Mouse (Mus musculus): Measurements from ENCODE around the gene Zdhhc1. TPM values are rescaled to one million over a fixed set of nuclear protein-coding genes. Genes with fewer than 3 reads are reported as not detected.
A peak's percentile ranks its signal among the peaks of the same experiment; 100 is the strongest.

The Zdhhc1 gene
- total RNA-seq, 2 experiments from 2014 or later, result 10.1 to 11.2 TPM

DNA sequence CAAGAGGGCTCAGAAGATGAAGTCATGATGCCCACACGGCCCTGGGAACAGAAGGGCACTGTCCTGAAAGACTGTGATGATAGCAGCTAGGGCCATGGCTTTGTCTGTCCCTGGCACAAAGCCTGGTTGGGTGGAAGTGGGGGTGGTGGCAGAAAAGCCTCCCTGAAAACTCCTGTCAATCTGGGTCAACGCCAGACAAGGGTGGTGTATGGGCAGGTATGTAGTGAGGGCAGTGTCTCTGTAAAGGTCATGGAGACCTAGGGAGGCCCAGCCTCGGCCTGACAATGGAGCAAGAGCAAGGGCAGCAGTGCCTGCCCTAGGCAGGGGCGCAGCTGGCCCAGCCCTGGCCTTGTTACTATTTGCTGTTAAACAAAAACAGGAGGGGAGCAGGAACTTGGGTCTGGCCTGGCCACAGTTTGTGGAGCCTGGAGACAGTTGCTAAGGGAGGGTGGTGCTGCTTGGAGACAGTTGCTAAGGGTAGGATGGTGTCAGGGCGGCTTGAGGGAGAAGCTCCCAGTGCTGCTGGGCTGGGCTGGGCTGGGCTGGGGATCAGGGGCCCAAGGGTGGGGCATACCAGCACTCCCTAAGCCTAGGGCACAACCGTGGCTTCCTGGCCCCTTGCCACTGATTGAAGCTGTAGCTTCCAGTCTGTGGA is 27.5 kb downstream of the Zdhhc1 start:
- peak; percentile 59 for DNase-seq
- intact Hi-C loops (cut with DNase I; ENCODE audit: low total_unique reads), result no loop called here

DNA sequence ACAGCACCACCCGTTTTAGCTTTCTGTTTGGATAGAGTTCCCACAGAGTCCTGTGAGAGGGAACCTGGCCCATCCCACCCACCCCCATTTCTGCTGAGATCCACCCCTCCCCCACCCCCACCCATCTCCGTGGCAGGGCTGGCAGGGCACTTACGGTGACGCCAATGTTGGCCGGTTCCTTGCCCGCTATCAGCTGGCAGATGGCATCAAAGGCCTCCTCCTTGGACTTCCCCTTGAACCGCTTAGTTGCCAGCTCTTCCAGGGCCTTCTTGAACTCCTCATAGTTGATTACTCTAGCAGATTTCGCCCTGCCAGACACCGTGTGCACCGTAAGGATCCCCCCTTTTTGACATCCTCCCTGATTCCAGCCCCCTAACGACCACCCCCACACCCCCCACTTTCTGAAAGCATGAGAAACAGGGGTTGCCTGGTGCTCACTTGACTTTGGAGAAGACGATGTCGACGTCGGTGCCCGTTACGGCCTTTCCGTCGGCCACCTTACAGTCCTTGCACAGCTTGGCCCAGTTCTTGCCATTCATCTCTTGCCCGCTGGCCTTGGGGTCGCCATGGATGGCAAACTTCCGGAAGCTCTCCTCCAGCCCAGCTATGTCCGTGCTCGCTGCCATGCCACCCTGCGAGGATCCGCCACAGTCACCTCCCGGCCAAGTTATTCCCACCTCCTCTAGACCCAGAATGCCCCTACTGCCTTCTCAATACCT is 28.5 kb downstream of the Zdhhc1 start:
- no peak for DNase-seq
- intact Hi-C loops (cut with DNase I; ENCODE audit: low total_unique reads), result no loop called here

- intact Hi-C loops (cut with DNase I; ENCODE audit: low total_unique reads), result no loop called here
- no peak for DNase-seq
These were observed 29.2 kb downstream of the Zdhhc1 start for GRCm38 (mm10) chr8:105467396-105467985.

DNA sequence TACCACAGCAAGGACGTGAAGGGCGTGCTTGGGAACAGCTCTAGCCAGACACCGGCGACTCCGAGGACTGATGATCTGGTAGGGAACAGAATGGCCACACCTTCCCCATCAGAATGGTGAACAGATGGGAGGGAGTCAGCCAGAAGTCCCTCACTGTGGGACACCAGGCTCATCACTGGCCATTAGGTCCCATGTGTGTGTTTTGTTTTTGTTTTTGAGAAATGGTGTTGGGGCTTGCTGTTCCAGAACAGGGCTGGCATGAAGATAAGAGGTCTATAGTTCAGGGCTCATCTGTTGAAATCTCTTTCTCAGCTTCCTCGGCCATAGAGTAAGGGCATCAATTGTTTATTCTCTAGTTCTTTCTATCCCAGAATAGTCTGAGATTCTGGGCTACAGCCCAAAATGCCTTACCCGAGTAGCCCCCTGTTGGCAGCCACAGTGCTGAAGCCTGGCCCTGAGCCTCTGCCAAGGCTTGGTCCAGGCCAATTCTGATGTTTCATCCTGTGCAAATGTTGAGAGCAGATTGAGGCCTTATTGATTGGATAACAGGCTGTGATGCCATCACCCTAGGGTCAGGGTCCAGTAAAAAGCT is 29.9 kb downstream of the Zdhhc1 start:
- DNase-seq, result no peak
- intact Hi-C loops (cut with DNase I; ENCODE audit: low total_unique reads), result no loop called here

DNA sequence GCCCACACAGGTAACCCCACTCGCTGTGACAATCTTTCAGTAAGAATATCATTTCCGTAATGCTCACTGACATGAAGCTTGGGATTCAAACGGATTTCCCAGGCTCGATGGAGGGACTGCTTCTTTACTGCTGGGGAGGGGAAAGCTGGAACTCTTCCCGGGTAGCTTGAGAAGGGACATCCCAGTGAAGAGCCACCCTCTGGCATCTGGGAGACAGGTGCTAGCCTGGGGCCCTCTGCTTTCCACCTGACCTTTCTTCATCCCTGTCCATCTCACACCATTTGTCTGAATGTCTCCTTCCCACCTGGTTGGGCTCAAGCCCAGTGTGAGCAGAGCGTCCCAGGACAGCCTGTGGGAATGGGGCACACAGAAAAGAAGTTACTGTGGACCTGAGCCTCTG is 30.5 kb downstream of the Zdhhc1 start:
- no peak for DNase-seq
- intact Hi-C loops (cut with DNase I; ENCODE audit: low total_unique reads), result no loop called here

DNA sequence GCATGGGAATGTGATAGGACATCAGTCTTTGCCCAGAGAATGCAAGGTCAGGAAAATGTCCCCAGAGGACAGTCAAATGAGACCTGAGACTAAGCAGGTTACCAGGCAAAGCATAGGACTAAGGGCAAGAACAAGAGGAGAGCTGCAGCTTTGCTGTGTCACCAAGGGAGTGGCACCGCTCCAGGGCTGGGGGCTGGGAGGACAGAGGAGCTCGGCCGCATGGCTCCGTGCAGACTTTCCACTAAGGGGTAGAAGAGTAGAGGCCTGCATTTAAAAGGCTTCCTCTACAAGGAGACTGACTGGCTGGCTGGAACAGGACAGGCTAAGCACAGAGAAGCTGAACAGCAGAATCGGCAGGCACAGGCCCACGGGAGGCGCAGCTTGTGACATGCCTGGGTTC is 32.1 kb downstream of the Zdhhc1 start:
- intact Hi-C loops (cut with DNase I; ENCODE audit: low total_unique reads), result no loop called here
- no peak for DNase-seq

- DNase-seq, result no peak
- intact Hi-C loops (cut with DNase I; ENCODE audit: low total_unique reads), result no loop called here
These were observed 35.5 kb downstream of the Zdhhc1 start for GRCm38 (mm10) chr8:105461085-105461803.

DNA sequence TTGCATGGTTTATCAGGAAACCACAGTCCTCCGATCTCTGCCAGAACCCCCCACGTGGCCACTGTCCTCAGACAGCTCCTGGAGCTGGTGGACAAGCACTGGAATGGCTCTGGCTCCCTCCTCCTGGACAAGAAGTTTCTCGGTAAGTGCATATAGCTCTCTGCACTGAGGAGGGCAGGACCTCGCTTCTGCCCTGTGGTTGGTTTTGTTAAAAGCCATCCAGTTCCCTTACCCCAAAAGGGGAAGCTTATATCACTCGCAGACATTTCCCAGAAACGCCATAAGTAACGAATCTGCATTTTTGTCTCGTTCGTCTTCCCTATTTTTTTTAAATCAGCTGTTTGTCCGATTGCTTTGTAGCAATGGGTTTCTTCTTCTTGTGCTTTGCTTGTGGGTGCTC is 41.5 kb downstream of the Zdhhc1 start:
- intact Hi-C loops (cut with DNase I; ENCODE audit: low total_unique reads), result loop anchor here (10.0 kb wide), 1 partner anchor 50 kb away; no protein-coding TSS in a partner anchor
- DNase-seq, result no peak

- no peak for DNase-seq
- intact Hi-C loops (cut with DNase I; ENCODE audit: low total_unique reads), result loop anchor here (10.0 kb wide), 1 partner anchor 49 kb away; no protein-coding TSS in a partner anchor
These were observed 42.6 kb downstream of the Zdhhc1 start for GRCm38 (mm10) chr8:105454088-105454487.

DNA sequence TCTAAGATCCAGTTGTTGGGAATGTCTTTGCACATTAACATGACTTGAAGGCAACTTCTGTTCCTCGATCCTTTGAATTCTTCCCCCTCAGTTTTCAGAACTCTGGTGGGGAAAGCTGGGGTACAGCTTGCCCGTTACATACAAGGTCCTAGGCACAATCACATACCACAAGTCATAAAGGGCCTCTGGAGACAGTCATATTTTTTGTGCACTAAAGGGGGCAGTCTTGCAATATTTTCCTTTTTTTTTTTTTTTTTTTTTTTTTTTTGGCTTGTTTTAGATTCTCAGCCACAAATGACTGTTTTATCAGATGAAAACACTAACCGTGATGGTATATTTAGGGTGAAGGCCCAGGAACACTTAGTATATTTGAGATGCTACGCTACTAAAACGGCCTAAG is 43.4 kb downstream of the Zdhhc1 start:
- no peak for DNase-seq

DNA sequence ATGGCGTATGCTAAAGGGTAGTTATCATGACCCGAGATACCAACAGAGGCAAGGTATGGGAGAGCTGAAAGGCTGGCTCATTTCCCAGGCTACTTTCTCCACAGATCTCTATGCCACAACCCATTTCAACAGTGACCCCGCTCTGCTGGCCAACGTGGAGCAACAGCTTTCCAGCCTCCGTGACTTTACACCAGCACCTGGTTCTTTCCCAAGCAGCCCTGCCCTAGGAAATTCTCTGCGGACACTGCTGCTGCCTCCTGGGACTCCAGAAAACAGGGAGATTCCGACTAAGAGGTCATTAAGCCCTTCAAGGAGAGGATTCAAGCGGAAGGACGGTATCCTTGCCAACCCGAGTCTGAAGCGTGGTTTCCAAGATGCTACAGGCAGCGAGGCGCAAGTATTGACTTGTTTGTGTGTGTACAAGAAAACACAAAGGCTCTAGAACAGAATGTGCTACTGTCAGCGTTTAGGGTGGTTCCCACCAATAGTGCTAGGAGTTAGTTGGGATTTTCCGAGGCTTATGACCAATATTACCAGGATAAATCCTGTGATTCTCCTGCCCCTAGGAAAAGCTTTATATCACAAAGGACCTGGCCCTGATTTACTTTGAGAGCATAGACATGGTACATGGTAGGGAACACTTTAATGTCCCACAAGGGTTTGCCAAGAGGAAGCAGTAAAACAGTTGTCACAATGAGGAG is 44.6 kb downstream of the Zdhhc1 start:
- intact Hi-C loops (cut with DNase I; ENCODE audit: low total_unique reads), result loop anchor here (10.0 kb wide), 1 partner anchor 47 kb away; no protein-coding TSS in a partner anchor
- DNase-seq, result no peak

More for the DNA sequence above, 43.4 kb downstream of the Zdhhc1 start:
- intact Hi-C loops (cut with DNase I; ENCODE audit: low total_unique reads), result loop anchor here (10.0 kb wide), 1 partner anchor 48 kb away; no protein-coding TSS in a partner anchor

- intact Hi-C loops (cut with DNase I; ENCODE audit: low total_unique reads), result loop anchor here (10.0 kb wide), 1 partner anchor 46 kb away; no protein-coding TSS in a partner anchor
These were observed 45.7 kb downstream of the Zdhhc1 start for GRCm38 (mm10) chr8:105450977-105451376.

DNA sequence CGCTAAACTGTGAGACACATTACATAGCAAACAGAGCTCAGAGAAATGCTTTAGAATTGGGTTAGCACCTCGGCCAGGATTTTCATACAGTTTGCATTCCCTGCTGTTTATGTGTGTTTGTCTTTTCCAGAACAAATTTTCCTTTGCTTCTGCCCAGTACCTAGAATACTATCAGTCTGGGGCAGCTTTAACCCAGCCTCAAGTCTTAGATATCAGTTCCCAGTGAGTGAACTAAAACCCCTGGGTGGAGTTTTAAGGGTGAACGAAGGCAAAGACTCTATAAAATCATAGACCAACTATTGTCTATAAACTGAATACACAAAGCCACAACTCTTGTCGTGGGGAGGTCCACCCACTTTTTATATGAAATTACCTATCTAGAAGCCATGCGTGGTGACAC is 48.1 kb downstream of the Zdhhc1 start:
- no peak for DNase-seq
- intact Hi-C loops (cut with DNase I; ENCODE audit: low total_unique reads), result no loop called here

More at GRCm38 (mm10) chr8:105450977-105451376, 45.7 kb downstream of the Zdhhc1 start:
- DNase-seq, result no peak

- intact Hi-C loops (cut with DNase I; ENCODE audit: low total_unique reads), result no loop called here
These were observed 48.5 kb downstream of the Zdhhc1 start for GRCm38 (mm10) chr8:105448188-105448587.

GRCm38 (mm10) chr8:105446127-105446552 is 50.6 kb downstream of the Zdhhc1 start:
- intact Hi-C loops (cut with DNase I; ENCODE audit: low total_unique reads), result no loop called here
- peak; percentile 64 for DNase-seq

More at GRCm38 (mm10) chr8:105448188-105448587, 48.5 kb downstream of the Zdhhc1 start:
- DNase-seq, result no peak

- DNase-seq, result no peak
- intact Hi-C loops (cut with DNase I; ENCODE audit: low total_unique reads), result no loop called here
These were observed 51.2 kb downstream of the Zdhhc1 start for GRCm38 (mm10) chr8:105445296-105446126.

GRCm38 (mm10) chr8:105442661-105443060 is 54.0 kb downstream of the Zdhhc1 start:
- intact Hi-C loops (cut with DNase I; ENCODE audit: low total_unique reads), result no loop called here
- DNase-seq, result no peak

DNA sequence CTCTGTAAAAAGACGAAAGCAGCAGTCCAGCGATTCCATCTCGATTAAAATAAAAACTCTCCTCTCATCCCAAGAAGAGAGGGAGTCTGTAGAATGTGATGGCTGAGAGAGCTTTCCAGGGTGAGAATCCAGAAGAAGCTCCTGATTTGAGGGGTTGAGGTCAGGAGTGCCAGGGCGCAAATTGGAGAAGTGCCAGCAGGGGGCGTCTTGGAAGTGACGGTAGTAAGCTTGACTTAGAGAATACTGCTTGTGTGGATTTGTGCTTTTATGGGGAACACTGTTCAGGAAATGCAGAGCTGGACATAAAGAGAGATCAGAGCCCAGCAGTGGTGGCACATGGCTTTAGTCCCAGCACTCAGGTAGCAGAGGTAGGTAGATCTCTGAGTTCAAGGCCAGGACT is 55.3 kb downstream of the Zdhhc1 start:
- intact Hi-C loops (cut with DNase I; ENCODE audit: low total_unique reads), result no loop called here
- peak; percentile 45 for DNase-seq

All from gastrocnemius, postnatal 14 days (tissue).